Mouse (Mus musculus) liver, adult 2 months (tissue): ENCODE data around the gene Pdcd4.

Experiments
- CTCF ChIP-seq: fragments of 200-500 bp; IDR thresholded peaks from 2 replicates; pipeline ENCODE4 v1.5.1; 2011; ENCODE audit warnings: low read depth, low read length, control low read depth
- POLR2A ChIP-seq: fragments of 200-500 bp; IDR thresholded peaks from 2 replicates; pipeline ENCODE4 v1.6.1; 2011; ENCODE audit warnings: low read length, control low read depth; ENCODE audit not compliant: insufficient read depth; ENCODE audit errors: extremely low read depth

- TF ChIP-seq CTCF (no peak), POLR2A (no peak)
Measured at GRCm38 (mm10) chr19:53851352-53851751, 40.7 kb upstream of the Pdcd4 start.
